Mouse (Mus musculus): ENCODE measurements at regions not wholly inside any gene's neighbourhood (a gene's known extent, or its start where the extent isn't known, plus 50 kb on each side); places are given as distances from the start of the nearest gene placed in this dataset.

- TF ChIP-seq CTCF (IDR thresholded peaks at IDR 0.05; ENCODE audit: low read depth, low read length): no peak
- no peak for TF ChIP-seq POLR2A (IDR thresholded peaks at IDR 0.05; ENCODE audit: extremely low read depth, insufficient read depth, low read length)
These were observed 135.7 kb downstream of the Btg1 start for GRCm38 (mm10) chr10:96752531-96752930.

All from liver, adult 2 months (tissue).